Mouse (Mus musculus): ENCODE data around the gene Sh3bp5. TPM values are rescaled to one million over a fixed set of nuclear protein-coding genes. Genes with fewer than 3 reads are reported as not detected.
"Not testable (repeated sequence)": the region's sequence is repeated elsewhere in the genome, so short reads cannot be mapped to it uniquely, and the experiment has no call there.

Gene Sh3bp5
- 66.9 and 75.0 TPM in 2 replicates for polyA plus RNA-seq (2015; fragmentation: Nextera tagmentation; extraction: Ambion mirVana)

DNA sequence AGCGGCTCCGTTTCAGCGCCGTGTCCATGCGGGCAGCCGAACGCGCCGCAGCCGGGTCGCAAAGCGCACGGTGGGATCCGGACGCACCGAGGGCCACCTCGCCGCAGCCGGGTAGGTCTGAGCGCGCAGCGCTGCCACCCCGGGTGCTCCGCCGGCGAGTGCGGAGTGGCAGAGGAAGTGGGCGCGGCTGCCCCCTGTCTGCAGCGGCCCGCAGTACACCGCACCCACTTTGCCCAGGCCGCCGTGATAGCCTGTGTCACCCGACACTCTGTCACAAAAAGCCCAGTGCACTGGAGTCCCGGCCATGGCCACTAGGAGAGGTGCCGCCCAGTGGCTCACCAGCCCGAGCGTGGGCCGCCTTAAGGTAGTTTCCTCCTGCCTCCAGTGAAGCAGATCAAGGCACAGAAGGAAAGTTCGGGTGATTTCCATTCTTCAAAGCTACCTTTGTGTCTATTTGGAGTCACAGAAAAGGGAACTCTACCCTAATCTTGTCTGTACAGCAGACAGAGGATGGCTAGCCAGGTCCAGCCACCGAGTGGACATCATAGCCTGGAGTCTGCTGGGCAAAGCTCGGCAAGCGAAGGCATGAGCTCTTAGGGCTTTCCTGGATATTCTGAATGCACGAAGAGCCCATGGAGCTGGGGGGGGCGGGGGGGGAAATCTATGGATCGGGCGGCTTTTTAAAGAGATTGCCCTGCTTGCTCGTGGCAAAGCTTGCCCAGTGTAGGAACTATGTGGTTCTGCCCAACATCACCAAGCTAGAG lies at the start of gene Sh3bp5:
Gene Sh3bp5, minus strand, starts transcription at position 149 of the 764 bp plus-strand sequence.
- peak within 1 kb of the TSS; percentile 84 for H3K27ac ChIP-seq
- peaks cover 25% of the 10 kb centered on the region for H3K4me1 ChIP-seq
- peak within 1 kb of the TSS; percentile 85 for H3K4me2 ChIP-seq
- no peaks in the 10 kb centered on the region for H3K9me3 ChIP-seq (replicated peaks)
- H3K27me3 ChIP-seq, result no peaks in the 10 kb centered on the region
- ATAC-seq, result peak; percentile 96
- WGBS, result 8% methylated on average over 49 of the region's 49 CpGs
- H3K9ac ChIP-seq, result peak within 1 kb of the TSS; percentile 88
- peak within 1 kb of the TSS; percentile 65 for H3K4me3 ChIP-seq
- no peaks in the 10 kb centered on the region for H3K36me3 ChIP-seq (ENCODE audit: poor library complexity, severe bottlenecking)

DNA sequence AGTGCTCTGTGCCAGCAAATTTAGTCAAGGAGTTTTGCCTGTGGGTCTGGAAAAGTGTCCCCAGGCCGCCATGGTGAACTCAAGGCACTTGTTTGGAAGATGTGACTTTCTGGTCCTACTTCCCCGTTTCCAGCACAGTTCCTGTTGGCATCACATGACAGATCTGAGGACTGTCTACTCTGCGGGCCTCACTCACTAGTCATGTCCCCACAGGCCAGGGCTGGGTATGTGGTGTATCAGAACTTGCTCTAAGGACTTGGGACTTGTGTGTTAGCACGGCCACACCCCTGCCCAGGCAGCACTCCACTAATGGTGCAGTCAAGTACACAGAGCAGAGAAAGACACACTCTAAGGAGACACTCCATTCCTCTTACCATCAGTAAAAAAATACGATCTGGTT lies 46.5 kb upstream of the Sh3bp5 start:
- no peak for ATAC-seq
- H3K4me1 ChIP-seq, result no peaks in the 10 kb centered on the region
- H3K27ac ChIP-seq, result no peak overlapping the region
- H3K36me3 ChIP-seq (ENCODE audit: poor library complexity, severe bottlenecking), result peaks cover 95% of the 10 kb centered on the region
- 90% methylated on average over 5 of the region's 5 CpGs for WGBS
- H3K27me3 ChIP-seq, result no peaks in the 10 kb centered on the region
- no peak overlapping the region for H3K4me2 ChIP-seq
- no peak overlapping the region for H3K4me3 ChIP-seq
- H3K9ac ChIP-seq, result no peak overlapping the region
- no peaks in the 10 kb centered on the region for H3K9me3 ChIP-seq (replicated peaks)

DNA sequence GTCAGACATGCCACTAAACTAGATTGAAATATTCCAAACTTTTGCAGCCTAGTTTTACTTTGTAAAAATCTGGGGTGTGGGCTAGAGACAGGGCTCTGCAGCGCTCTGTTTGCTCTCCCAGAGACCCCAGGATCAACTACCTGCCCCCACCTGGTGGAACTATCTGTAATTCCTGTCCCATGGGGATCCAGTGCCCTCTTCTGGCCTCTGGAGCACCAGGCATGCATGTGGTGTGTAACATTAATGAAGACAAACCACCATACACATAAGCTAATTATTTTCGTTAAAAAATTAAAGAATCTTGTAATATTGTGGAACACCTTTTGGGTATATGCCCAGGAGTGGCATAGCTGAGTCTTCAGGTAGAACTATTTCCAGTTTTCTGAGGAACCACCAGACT lies 37.4 kb upstream of the Sh3bp5 start:
- Histone ChIP-seq H3K4me3 (no peak overlapping the region), H3K4me1 (no peaks in the 10 kb centered on the region), H3K27me3 (no peaks in the 10 kb centered on the region), H3K36me3 (ENCODE audit: poor library complexity, severe bottlenecking) (peaks cover 6% of the 10 kb centered on the region), H3K27ac (no peak overlapping the region), H3K4me2 (no peak overlapping the region), H3K9me3 (replicated peaks) (no peaks in the 10 kb centered on the region), H3K9ac (no peak overlapping the region)
- WGBS, result 85% methylated on average over 2 of the region's 2 CpGs
- ATAC-seq, result no peak

- WGBS, result 8% methylated on average over 5 of the region's 5 CpGs
- ATAC-seq, result no peak
- Histone ChIP-seq H3K36me3 (ENCODE audit: poor library complexity, severe bottlenecking) (no peaks in the 10 kb centered on the region), H3K27ac (no peak overlapping the region), H3K4me3 (no peak overlapping the region), H3K4me1 (no peaks in the 10 kb centered on the region), H3K4me2 (no peak overlapping the region), H3K9me3 (replicated peaks) (no peaks in the 10 kb centered on the region), H3K9ac (no peak overlapping the region), H3K27me3 (no peaks in the 10 kb centered on the region)
These were observed 36.7 kb upstream of the Sh3bp5 start for GRCm38 (mm10) chr14:31472451-31473061.

GRCm38 (mm10) chr14:31469711-31470110 lies 33.8 kb upstream of the Sh3bp5 start:
- Histone ChIP-seq H3K4me3 (no peak overlapping the region), H3K36me3 (ENCODE audit: poor library complexity, severe bottlenecking) (no peaks in the 10 kb centered on the region), H3K4me1 (no peaks in the 10 kb centered on the region), H3K9ac (no peak overlapping the region), H3K27ac (no peak overlapping the region), H3K9me3 (replicated peaks) (no peaks in the 10 kb centered on the region), H3K27me3 (no peaks in the 10 kb centered on the region), H3K4me2 (no peak overlapping the region)
- no peak for ATAC-seq
- WGBS, result 59% methylated on average over 4 of the region's 4 CpGs

GRCm38 (mm10) chr14:31464176-31464575 lies 28.3 kb upstream of the Sh3bp5 start:
- Histone ChIP-seq H3K4me2 (no peak overlapping the region), H3K9me3 (replicated peaks) (no peaks in the 10 kb centered on the region), H3K9ac (no peak overlapping the region), H3K36me3 (ENCODE audit: poor library complexity, severe bottlenecking) (no peaks in the 10 kb centered on the region), H3K27ac (no peak overlapping the region), H3K4me3 (no peak overlapping the region), H3K4me1 (no peaks in the 10 kb centered on the region), H3K27me3 (no peaks in the 10 kb centered on the region)
- 57% methylated on average over 8 of the region's 8 CpGs for WGBS
- no peak for ATAC-seq

GRCm38 (mm10) chr14:31462886-31463285 lies 27.0 kb upstream of the Sh3bp5 start:
- ATAC-seq, result no peak
- Histone ChIP-seq H3K9ac (no peak overlapping the region), H3K27me3 (no peaks in the 10 kb centered on the region), H3K9me3 (replicated peaks) (no peaks in the 10 kb centered on the region), H3K36me3 (ENCODE audit: poor library complexity, severe bottlenecking) (no peaks in the 10 kb centered on the region), H3K4me3 (no peak overlapping the region), H3K4me1 (no peaks in the 10 kb centered on the region), H3K27ac (no peak overlapping the region), H3K4me2 (no peak overlapping the region)
- WGBS, result 63% methylated on average over 6 of the region's 6 CpGs

DNA sequence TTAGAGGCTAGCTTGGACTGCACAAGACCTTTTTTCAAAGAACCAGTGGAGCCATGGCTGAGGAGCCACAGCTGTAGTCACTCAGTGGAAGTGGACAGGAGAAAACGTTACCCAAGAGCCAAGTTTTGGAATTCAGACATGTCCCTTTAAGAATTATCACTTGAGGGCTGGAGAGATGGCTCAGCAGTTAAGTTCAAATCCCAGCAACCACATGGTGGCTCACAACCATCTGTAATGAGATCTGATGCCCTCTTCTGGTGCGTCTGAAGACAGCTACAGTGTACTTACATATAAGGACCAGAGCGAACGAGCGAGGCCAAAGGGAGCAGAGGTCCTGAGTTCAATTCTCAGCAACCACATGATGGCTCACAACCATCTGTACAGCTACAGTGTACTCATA lies 26.3 kb upstream of the Sh3bp5 start:
- not testable (repeated sequence) for H3K27me3 ChIP-seq; H3K4me3 ChIP-seq; H3K9me3 ChIP-seq (replicated peaks); ATAC-seq; H3K4me1 ChIP-seq; H3K4me2 ChIP-seq; H3K27ac ChIP-seq; H3K9ac ChIP-seq; H3K36me3 ChIP-seq (ENCODE audit: poor library complexity, severe bottlenecking)
- WGBS, result 72% methylated on average over 5 of the region's 5 CpGs

DNA sequence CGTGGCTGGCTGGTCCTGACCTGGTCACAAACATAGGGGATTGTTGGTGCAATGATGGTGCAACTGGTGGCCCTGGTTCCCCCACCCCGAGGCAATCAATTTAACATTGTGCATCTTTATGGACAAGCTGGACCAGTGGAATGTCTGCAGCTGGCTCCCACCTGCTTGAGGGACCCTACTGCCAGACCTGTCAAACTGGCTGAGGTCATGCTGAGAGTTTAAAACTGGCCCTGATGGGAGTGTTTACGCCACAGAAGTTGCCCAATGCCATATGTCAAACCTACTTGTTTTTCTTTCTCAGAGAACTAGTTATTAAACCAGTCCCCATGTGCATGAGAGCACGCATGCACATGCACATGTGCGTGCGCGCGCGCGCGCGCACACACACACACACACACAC lies 22.1 kb upstream of the Sh3bp5 start:
- Histone ChIP-seq H3K4me1 (0 out of 2 replicates have a peak, but pooled peaks cover 3% of the 10 kb centered on the region), H3K9ac (no peak overlapping the region), H3K4me3 (no peak overlapping the region), H3K27ac (no peak overlapping the region), H3K36me3 (ENCODE audit: poor library complexity, severe bottlenecking) (no peaks in the 10 kb centered on the region), H3K4me2 (no peak overlapping the region), H3K27me3 (no peaks in the 10 kb centered on the region), H3K9me3 (replicated peaks) (no peaks in the 10 kb centered on the region)
- ATAC-seq, result no peak
- 95% methylated on average over 12 of the region's 12 CpGs for WGBS

DNA sequence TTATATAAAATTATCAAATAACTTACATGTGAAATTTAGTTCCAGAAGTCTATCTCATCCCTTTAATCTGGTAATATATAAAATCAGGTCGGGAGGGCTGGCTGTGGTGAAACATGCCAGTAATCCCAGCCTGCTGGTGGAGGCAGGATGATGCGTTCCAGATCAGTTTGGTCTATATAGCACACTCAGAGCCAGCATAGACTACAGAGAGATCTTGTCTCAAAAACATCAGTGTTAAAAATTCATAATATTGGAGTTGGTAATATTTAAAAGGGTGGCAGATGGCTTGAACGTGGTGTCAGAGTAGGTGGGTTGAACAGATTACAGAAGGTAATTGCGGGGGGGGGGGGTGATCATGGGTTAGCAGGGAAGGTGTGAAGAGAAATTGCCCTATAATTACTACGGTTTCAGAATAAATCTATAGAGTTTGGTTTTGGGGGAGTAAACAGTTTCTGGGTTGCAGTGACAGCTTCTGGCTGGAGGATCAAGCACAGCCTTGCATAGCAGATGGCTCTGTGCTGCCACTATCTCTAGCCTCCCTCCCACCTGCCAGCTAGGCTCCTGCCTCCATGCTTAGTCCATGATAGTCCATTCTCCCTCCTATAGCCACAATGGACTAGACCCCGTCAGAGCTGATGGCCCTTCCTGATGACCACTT lies 20.3 kb upstream of the Sh3bp5 start:
- H3K4me3 ChIP-seq, result no peak overlapping the region
- H3K4me2 ChIP-seq, result no peak overlapping the region
- no peaks in the 10 kb centered on the region for H3K36me3 ChIP-seq (ENCODE audit: poor library complexity, severe bottlenecking)
- ATAC-seq, result peak; percentile 59; the same call in 1 of the 2 replicates
- 0 out of 2 replicates have a peak, but pooled peaks cover 3% of the 10 kb centered on the region for H3K4me1 ChIP-seq
- H3K27me3 ChIP-seq, result no peaks in the 10 kb centered on the region
- no peak overlapping the region for H3K9ac ChIP-seq
- H3K27ac ChIP-seq, result 0 out of 2 replicates have a peak overlapping the region, but pooled peaks have one; percentile 16
- no peaks in the 10 kb centered on the region for H3K9me3 ChIP-seq (replicated peaks)
- 76% methylated on average over 6 of the region's 6 CpGs for WGBS

- Histone ChIP-seq H3K4me2 (no peak overlapping the region), H3K27me3 (no peaks in the 10 kb centered on the region), H3K9ac (no peak overlapping the region), H3K4me1 (0 out of 2 replicates have a peak, but pooled peaks cover 3% of the 10 kb centered on the region), H3K4me3 (no peak overlapping the region), H3K27ac (no peak overlapping the region), H3K9me3 (replicated peaks) (no peaks in the 10 kb centered on the region), H3K36me3 (ENCODE audit: poor library complexity, severe bottlenecking) (no peaks in the 10 kb centered on the region)
- 87% methylated on average over 8 of the region's 8 CpGs for WGBS
- ATAC-seq, result no peak
These were observed 19.1 kb upstream of the Sh3bp5 start for GRCm38 (mm10) chr14:31454849-31455566.

- not testable (repeated sequence) for H3K4me2 ChIP-seq; ATAC-seq; H3K36me3 ChIP-seq (ENCODE audit: poor library complexity, severe bottlenecking); H3K4me3 ChIP-seq; H3K9me3 ChIP-seq (replicated peaks); H3K27me3 ChIP-seq; H3K9ac ChIP-seq; H3K4me1 ChIP-seq; H3K27ac ChIP-seq
- 72% methylated on average over 12 of the region's 12 CpGs for WGBS
These were observed 18.1 kb upstream of the Sh3bp5 start for GRCm38 (mm10) chr14:31453946-31454345.
